Mouse (Mus musculus): ENCODE measurements around the gene Hagh.

GRCm38 (mm10) chr17:24900014-24900413, 60.1 kb downstream of the Hagh start:
- no peak for TF ChIP-seq CTCF (IDR thresholded peaks at IDR 0.05; ENCODE audit: low read depth)
- TF ChIP-seq EP300 (IDR thresholded peaks at IDR 0.05; ENCODE audit: low read depth) = no peak

Measured in liver, postnatal 0 days (tissue).